Mouse (Mus musculus) embryonic facial prominence, embryonic 14.5 days (tissue): ENCODE measurements around the gene Adamts7. TPM values are rescaled to one million over a fixed set of nuclear protein-coding genes. Genes with fewer than 3 reads are reported as not detected.

Source experiments
- ATAC-seq: fragments of 200-750 bp; cut with Nextera tagmentation; 2 replicates; pipeline ENCODE4 v1.8.0; 2017; ENCODE audit warnings: low read depth, moderate number of reproducible peaks, moderate TSS enrichment
- DNase-seq: peaks from one replicate; pipeline ENCODE4 v3.0.0-alpha.2; 2015; ENCODE audit warnings: low spot score
- H3K27ac ChIP-seq: fragments of 300-500 bp; sonication (generic); replicated peaks from 2 replicates; pipeline ENCODE4 v1.5.1; 2014; ENCODE audit warnings: low read depth, mild to moderate bottlenecking, low read length, moderate library complexity
- H3K27me3 ChIP-seq: fragments of 300-500 bp; sonication (generic); replicated peaks from 2 replicates; pipeline ENCODE4 v1.6.1; 2014; ENCODE audit warnings: low read length; ENCODE audit not compliant: control insufficient read depth, insufficient read depth
- H3K36me3 ChIP-seq: fragments of 300-500 bp; sonication (generic); 2 replicates; pipeline ENCODE4 v1.6.1; 2014; ENCODE audit warnings: low read length, mixed read lengths; ENCODE audit not compliant: control insufficient read depth, insufficient read depth
- H3K4me1 ChIP-seq: fragments of 300-500 bp; sonication (generic); 2 replicates; pipeline ENCODE4 v1.6.1; 2014; ENCODE audit warnings: antibody characterized with exemption, low read length; ENCODE audit not compliant: control insufficient read depth, insufficient read depth
- H3K4me2 ChIP-seq: fragments of 300-500 bp; sonication (generic); 2 replicates; pipeline ENCODE4 v1.6.1; 2014; ENCODE audit warnings: low read depth, mild to moderate bottlenecking, low read length, moderate library complexity, mixed read lengths
- H3K4me3 ChIP-seq: fragments of 300-500 bp; sonication (generic); 2 replicates; pipeline ENCODE4 v1.5.1; 2014; ENCODE audit warnings: low read depth, mild to moderate bottlenecking, low read length
- H3K9ac ChIP-seq: fragments of 300-500 bp; sonication (generic); 2 replicates; pipeline ENCODE4 v1.6.1; 2014; ENCODE audit warnings: low read depth, mild to moderate bottlenecking, low read length, moderate library complexity, mixed read lengths
- H3K9me3 ChIP-seq: fragments of 300-500 bp; sonication (generic); 2 replicates; pipeline ENCODE4 v1.6.1; 2016; ENCODE audit warnings: low read length; ENCODE audit not compliant: control insufficient read depth
- WGBS: fragments of 180-500 bp; shearing (Covaris S2); extraction: QIAGEN DNeasy Blood & Tissue Kit; methylation state at CpG from one replicate; pipeline ENCODE4 v1.1.7; 2014; 5-methylcytosine and 5-hydroxymethylcytosine counted together
- polyA plus RNA-seq: library from polyadenylated mRNA; unstranded; fragments of >200 nt; fragmentation: Nextera tagmentation; extraction: Ambion mirVana; gene quantifications from 2 replicates; pipeline ENCODE4 v1.2.1, GENCODE M21; 2014

Adamts7 gene
- polyA plus RNA-seq, 1 experiment from 2014 or later: 13.3 TPM

DNA sequence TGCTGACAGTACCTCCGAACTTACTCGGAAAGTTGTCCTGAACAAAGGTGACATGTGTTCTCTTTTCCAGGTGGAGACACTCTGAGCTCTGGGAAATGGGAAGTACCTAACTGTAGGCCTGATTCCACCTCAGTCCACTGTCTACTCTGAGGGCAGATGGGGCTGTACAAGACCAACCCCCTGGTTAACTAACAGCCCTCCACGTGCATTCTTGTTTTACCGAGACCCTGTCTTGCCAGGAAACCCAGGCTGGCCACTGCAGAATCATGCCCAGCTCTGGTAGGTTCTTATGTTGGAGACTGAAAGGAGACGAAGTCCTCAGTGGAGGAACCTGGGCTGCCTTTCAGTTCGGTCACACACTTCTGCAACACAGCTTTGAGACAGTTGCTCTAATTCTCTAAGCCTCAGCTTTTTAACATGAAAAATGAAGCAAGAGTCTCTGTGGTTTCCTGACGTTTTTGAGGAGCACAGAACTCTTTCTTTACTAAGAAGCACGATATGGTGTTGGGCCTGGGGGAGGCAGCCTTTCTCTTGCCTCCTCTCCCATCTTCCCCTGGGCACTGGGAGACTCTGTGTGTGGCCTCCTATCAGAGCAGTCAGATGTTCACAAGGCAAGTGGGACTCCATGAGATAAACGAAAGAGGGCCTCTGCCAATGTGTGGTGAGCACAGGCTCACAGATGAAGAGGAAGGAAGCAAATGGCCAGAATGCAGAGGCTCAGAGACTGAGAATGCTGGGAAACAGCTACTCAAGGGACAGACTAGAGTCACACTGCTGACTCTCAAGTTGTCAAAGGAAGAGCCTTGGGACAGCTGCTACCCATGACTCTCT is 74.6 kb downstream of the Adamts7 start:
- ATAC-seq (no peak), DNase-seq (no peak)
- 78% methylated on average over 9 of the region's 9 CpGs for WGBS
- Histone ChIP-seq H3K4me1 (no peaks in the 10 kb centered on the region), H3K9ac (no peak overlapping the region), H3K4me2 (no peak overlapping the region), H3K27ac (no peak overlapping the region), H3K27me3 (no peaks in the 10 kb centered on the region), H3K36me3 (peaks cover 22% of the 10 kb centered on the region), H3K4me3 (no peak overlapping the region), H3K9me3 (no peaks in the 10 kb centered on the region)

DNA sequence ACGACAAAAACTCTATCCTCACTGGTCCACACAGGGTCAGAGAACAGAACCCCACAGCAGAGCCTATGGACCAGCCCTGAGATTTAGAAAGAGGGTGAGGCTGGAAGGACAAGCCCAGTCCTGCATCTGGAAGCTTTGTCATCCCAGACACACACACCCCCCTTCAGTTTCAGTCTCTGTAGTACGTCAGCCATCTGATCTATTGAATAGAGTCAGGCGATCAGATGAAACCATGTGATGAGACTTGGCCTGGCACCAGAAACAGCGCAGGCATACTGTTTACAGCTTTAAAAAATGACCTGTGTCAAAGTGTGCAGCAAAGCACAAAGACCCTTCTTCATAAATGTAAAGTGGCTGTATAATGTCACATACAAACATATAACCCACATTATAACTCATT is 77.7 kb downstream of the Adamts7 start:
- H3K4me2 ChIP-seq: no peak overlapping the region
- no peak overlapping the region for H3K9ac ChIP-seq
- ATAC-seq (no peak), DNase-seq (no peak)
- 68% methylated on average over 4 of the region's 4 CpGs for WGBS
- H3K4me3 ChIP-seq: no peak overlapping the region
- H3K27me3 ChIP-seq: no peaks in the 10 kb centered on the region
- H3K36me3 ChIP-seq: peaks cover 28% of the 10 kb centered on the region
- no peaks in the 10 kb centered on the region for H3K4me1 ChIP-seq
- no peak overlapping the region for H3K27ac ChIP-seq
- H3K9me3 ChIP-seq: no peaks in the 10 kb centered on the region

DNA sequence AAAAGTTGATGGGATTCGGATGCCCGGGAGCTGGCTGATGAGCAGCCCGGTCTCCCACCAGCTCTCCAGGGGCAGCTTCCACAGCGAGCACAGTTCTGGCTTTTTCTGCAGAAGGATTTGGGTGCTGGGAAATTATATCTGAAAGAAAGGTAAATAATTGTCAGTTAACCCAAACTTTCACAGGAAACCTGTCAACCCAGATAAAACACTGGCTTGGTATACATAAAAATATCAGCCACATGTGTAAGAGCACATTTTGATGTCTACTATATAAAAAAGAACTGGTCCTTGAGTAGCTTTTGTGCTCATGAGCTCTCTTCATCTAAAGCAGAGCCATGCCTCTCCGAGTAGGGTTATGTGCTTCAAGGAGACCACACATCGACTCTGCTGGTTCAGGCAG is 78.2 kb downstream of the Adamts7 start:
- Histone ChIP-seq H3K4me3 (no peak overlapping the region), H3K27ac (no peak overlapping the region), H3K4me2 (no peak overlapping the region), H3K4me1 (no peaks in the 10 kb centered on the region), H3K27me3 (no peaks in the 10 kb centered on the region), H3K9me3 (no peaks in the 10 kb centered on the region), H3K36me3 (peaks cover 32% of the 10 kb centered on the region), H3K9ac (no peak overlapping the region)
- ATAC-seq: no peak
- WGBS: 87% methylated on average over 6 of the region's 6 CpGs
- no peak for DNase-seq

DNA sequence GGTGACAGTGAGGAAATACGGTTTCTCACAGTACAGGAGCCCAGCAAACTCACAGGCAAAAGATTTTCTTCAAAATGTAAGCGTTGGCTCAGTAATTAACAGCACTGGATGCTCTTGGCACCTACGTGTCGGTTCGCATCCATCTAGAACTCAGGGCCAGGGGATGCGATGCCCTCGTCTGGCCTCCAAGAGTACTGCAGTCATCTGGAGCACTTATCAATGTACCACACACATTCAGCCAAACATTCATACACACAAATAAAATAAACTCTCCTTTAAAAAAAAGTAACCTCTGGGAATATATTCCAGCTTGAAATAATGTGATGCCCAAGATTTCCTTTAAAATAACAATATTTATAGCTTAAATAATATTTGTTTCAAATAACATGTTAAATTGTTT is 78.7 kb downstream of the Adamts7 start:
- DNase-seq (no peak), ATAC-seq (no peak)
- Histone ChIP-seq H3K4me3 (no peak overlapping the region), H3K27me3 (no peaks in the 10 kb centered on the region), H3K36me3 (peaks cover 38% of the 10 kb centered on the region), H3K4me1 (no peaks in the 10 kb centered on the region), H3K27ac (no peak overlapping the region), H3K4me2 (no peak overlapping the region), H3K9me3 (no peaks in the 10 kb centered on the region), H3K9ac (no peak overlapping the region)
- 71% methylated on average over 7 of the region's 7 CpGs for WGBS

DNA sequence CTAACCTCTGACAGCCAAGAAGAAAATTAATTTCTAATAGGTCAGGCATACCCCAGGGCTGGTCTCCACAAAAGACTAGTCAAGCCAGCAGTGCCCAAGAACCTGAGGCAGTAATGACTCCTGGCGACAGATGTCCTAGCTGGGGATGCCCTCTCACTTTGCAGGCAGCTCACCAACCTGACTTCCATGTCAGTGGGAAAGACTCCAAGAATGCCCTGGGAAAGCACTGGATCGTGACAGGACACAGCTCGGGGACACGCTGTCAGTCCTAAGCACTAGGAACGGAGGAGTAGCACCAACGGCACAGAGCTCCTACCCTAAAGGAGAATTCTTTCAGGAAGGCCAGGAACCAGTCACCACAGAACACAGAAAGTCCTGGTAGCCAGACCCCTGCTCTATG is 79.4 kb downstream of the Adamts7 start:
- Histone ChIP-seq H3K27ac (no peak overlapping the region), H3K4me2 (no peak overlapping the region), H3K4me3 (no peak overlapping the region), H3K36me3 (peaks cover 45% of the 10 kb centered on the region), H3K9me3 (no peaks in the 10 kb centered on the region), H3K9ac (no peak overlapping the region), H3K4me1 (no peaks in the 10 kb centered on the region), H3K27me3 (no peaks in the 10 kb centered on the region)
- ATAC-seq (no peak), DNase-seq (no peak)
- WGBS: 88% methylated on average over 6 of the region's 6 CpGs

DNA sequence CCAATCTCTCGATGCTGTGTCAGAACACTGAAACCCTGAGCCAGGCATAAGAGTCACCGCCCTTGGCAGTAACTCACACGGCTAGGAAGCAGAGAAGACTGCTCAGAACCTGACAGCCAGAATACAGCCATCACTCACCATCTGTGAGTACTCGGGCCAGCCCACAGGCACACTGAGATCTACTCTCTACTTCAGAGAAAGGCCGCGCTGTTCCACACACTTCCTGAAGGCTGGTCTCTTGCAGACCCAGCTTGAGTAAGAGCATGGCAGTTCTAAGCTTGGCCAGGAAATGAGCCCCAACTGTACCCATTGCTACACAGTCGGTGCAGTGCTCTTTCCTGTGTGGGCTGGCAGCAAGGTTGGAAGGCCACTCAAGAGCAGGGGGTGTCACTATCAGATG is 80.0 kb downstream of the Adamts7 start:
- Histone ChIP-seq H3K4me3 (no peak overlapping the region), H3K9me3 (no peaks in the 10 kb centered on the region), H3K27me3 (no peaks in the 10 kb centered on the region), H3K4me2 (no peak overlapping the region), H3K4me1 (no peaks in the 10 kb centered on the region), H3K9ac (no peak overlapping the region), H3K27ac (no peak overlapping the region), H3K36me3 (peaks cover 48% of the 10 kb centered on the region)
- DNase-seq: no peak
- ATAC-seq: no peak
- 85% methylated on average over 7 of the region's 7 CpGs for WGBS

DNA sequence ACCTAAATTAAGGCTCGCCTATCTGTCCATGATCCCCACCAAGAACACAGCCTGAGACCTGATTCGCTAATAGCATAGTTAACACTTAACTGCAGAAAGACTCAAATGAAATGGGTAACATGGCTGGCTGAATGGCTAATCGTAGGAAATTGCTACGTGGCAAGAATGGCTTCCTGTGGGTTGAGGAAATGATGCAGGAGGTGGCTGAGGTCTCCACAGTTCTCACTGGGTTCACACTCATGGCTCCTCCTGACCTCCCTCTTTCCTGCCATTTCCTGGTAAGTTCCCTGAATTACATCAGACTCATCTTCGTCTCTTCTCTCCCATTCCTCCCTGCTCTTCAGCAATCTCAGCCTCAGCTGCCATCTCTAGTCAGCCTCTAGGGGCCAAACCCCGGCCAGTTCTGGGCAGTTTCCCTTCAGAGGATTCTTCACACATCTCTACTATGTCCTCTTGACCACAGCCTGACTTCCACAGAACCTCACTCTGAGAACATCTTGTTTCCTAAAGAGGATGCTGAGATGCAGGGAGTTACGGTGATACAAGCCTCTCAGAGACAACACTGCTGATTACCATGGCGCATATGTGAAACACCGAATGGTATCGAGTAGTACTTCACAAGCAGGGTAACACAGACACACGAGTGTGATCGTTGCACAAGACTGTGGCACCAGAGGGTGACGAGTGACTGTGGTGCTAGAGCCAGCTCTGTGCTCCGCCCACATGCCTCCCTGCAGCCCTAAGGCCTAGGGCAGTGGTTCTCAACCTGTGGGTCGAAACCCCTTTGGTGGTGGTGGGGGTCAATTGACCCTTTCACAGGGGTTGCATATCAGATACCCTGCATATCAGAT is 81.7 kb downstream of the Adamts7 start:
- H3K27ac ChIP-seq: no peak overlapping the region

DNA sequence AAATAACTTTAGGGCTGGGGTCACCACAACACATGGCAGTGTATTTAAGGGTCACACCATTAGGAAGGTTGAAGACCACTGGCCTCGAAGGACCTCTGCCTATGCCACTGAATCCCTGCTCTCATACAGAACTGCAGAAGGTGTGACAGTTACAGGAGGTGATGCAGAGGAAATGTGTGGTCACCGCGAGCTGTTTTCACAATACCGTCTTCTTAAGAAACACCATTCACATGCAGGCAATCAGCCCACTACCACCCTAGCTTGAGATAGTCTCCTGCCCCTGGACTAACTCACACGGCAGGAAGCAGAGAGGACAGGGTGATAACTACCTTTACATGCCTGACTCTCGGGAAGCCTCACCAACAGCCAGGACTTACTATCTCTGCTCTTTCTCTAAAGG is 82.3 kb downstream of the Adamts7 start:
- 93% methylated on average over 6 of the region's 6 CpGs for WGBS
- no peak overlapping the region for H3K27ac ChIP-seq

More for the DNA sequence above, 81.7 kb downstream of the Adamts7 start:
- H3K4me2 ChIP-seq: no peak overlapping the region
- no peaks in the 10 kb centered on the region for H3K9me3 ChIP-seq
- no peak overlapping the region for H3K4me3 ChIP-seq
- no peak overlapping the region for H3K9ac ChIP-seq
- DNase-seq (no peak), ATAC-seq (no peak)
- WGBS: 83% methylated on average over 15 of the region's 15 CpGs
- H3K36me3 ChIP-seq: peaks cover 52% of the 10 kb centered on the region
- no peaks in the 10 kb centered on the region for H3K4me1 ChIP-seq
- H3K27me3 ChIP-seq: no peaks in the 10 kb centered on the region

More for the DNA sequence above, 82.3 kb downstream of the Adamts7 start:
- Histone ChIP-seq H3K4me1 (no peaks in the 10 kb centered on the region), H3K4me2 (no peak overlapping the region), H3K36me3 (peaks cover 46% of the 10 kb centered on the region), H3K27me3 (no peaks in the 10 kb centered on the region), H3K4me3 (no peak overlapping the region), H3K9ac (no peak overlapping the region), H3K9me3 (no peaks in the 10 kb centered on the region)
- no peak for DNase-seq
- no peak for ATAC-seq
